Mouse (Mus musculus) midbrain, embryonic 10.5 days (tissue): ENCODE results near the gene Ssbp2. TPM values are rescaled to one million over a fixed set of nuclear protein-coding genes. Genes with fewer than 3 reads are reported as not detected.

Experiments used
- DNase-seq: peaks from one replicate; pipeline ENCODE4 v3.0.0-alpha.2; 2017; ENCODE audit warnings: low spot score
- H3K27ac ChIP-seq: fragments of 300-500 bp; sonication (generic); replicated peaks from 2 replicates; pipeline ENCODE4 v1.5.1; 2016; ENCODE audit warnings: mild to moderate bottlenecking
- H3K27me3 ChIP-seq: fragments of 300-500 bp; sonication (generic); 2 replicates; pipeline ENCODE4 v1.6.1; 2016; ENCODE audit warnings: low read depth, mild to moderate bottlenecking; ENCODE audit not compliant: poor library complexity, severe bottlenecking
- H3K36me3 ChIP-seq: fragments of 300-500 bp; sonication (generic); 2 replicates; pipeline ENCODE4 v1.6.1; 2016; ENCODE audit warnings: mild to moderate bottlenecking, moderate library complexity
- H3K4me1 ChIP-seq: fragments of 300-500 bp; sonication (generic); 2 replicates; pipeline ENCODE4 v1.6.1; 2016
- H3K4me3 ChIP-seq: fragments of 300-500 bp; sonication (generic); 2 replicates; pipeline ENCODE4 v1.5.1; 2016; ENCODE audit warnings: mild to moderate bottlenecking, moderate library complexity
- H3K9me3 ChIP-seq: fragments of 300-500 bp; sonication (generic); replicated peaks from 2 replicates; pipeline ENCODE4 v1.6.1; 2016; ENCODE audit warnings: mild to moderate bottlenecking
- WGBS: fragments of 180-500 bp; shearing (Covaris S2); methylation state at CpG from one replicate; pipeline ENCODE4 v1.1.7; 2016; 5-methylcytosine and 5-hydroxymethylcytosine counted together
- polyA plus RNA-seq: library from polyadenylated mRNA; unstranded; fragments of >200 nt; fragmentation: Nextera tagmentation; extraction: Ambion mirVana; gene quantifications from 2 replicates; pipeline ENCODE4 v1.2.1, GENCODE M21; 2016

Ssbp2 gene
- polyA plus RNA-seq, 1 experiment from 2014 or later: 148 TPM

DNA sequence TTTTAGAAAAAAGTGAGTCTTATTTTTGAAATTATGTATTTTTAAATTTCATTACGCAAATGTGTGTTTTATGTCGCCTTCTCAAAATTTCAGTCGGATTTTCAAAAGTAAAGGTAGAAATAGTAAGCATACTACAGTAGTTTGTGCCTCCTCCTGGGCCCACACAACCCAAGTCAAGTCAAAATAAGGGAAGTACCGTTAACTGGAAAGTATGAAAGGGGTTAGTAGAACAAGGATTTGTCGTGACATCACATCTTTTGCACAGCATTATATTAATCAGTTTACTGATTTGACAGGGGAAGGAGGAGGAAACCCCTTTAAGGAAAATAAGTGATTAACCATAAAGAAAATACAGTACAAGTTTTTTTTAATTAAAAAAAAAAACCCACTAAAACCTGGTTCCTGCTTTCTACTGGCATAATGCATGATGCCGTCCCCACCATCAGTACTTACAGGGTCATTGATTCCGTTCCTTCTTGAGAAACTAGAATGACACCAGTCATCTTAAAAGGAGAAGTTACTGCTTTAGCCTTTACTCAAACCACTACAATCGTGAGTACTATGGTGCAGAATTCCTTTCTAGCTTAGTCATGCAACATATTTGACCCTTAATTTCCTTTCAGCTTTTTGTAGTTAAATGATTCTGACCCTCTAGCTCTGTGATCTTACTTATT lies 220.8 kb downstream of the Ssbp2 start:
- H3K9me3 ChIP-seq: no peaks in the 10 kb centered on the region
- no peak overlapping the region for H3K4me3 ChIP-seq
- no peaks in the 10 kb centered on the region for H3K4me1 ChIP-seq
- 93% methylated on average over 8 of the region's 8 CpGs for WGBS
- H3K36me3 ChIP-seq: peaks cover 28% of the 10 kb centered on the region
- no peak overlapping the region for H3K27ac ChIP-seq
- no peak for DNase-seq
- no peaks in the 10 kb centered on the region for H3K27me3 ChIP-seq

GRCm38 (mm10) chr13:91681474-91681873 lies 221.4 kb downstream of the Ssbp2 start:
- no peaks in the 10 kb centered on the region for H3K9me3 ChIP-seq
- no peak for DNase-seq
- WGBS: 91% methylated on average over 3 of the region's 3 CpGs

GRCm38 (mm10) chr13:91690118-91690517 lies 230.0 kb downstream of the Ssbp2 start:
- Histone ChIP-seq H3K27me3 (no peaks in the 10 kb centered on the region), H3K4me1 (no peaks in the 10 kb centered on the region), H3K36me3 (peaks cover 28% of the 10 kb centered on the region), H3K4me3 (no peak overlapping the region), H3K27ac (no peak overlapping the region), H3K9me3 (0 out of 2 replicates have a peak, but pooled peaks cover 3% of the 10 kb centered on the region)
- 83% methylated on average over 5 of the region's 5 CpGs for WGBS
- no peak for DNase-seq

More at GRCm38 (mm10) chr13:91681474-91681873, 221.4 kb downstream of the Ssbp2 start:
- H3K4me1 ChIP-seq: no peaks in the 10 kb centered on the region
- H3K27ac ChIP-seq: no peak overlapping the region
- no peak overlapping the region for H3K4me3 ChIP-seq
- peaks cover 30% of the 10 kb centered on the region for H3K36me3 ChIP-seq
- H3K27me3 ChIP-seq: no peaks in the 10 kb centered on the region

DNA sequence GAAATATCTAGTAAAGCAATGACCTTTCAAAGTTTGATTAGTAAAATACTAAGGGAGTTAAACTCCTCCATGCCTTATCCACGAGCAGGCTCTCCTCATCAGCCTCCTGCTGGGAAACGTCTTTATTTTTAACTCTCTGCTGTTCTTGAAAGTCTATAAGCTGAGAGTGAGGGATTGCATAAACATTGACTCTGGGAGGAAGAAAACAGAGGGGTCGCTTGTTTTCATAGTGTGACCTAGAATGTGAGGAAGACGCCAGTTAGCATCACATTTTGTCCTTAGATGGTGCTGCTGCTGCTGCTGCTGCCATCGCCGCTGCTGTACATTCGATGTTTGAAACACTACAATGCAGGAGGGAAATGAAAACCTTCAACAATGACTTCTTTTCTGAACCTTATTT lies 233.5 kb downstream of the Ssbp2 start:
- Histone ChIP-seq H3K27me3 (no peaks in the 10 kb centered on the region), H3K4me3 (no peak overlapping the region), H3K27ac (no peak overlapping the region), H3K4me1 (no peaks in the 10 kb centered on the region), H3K36me3 (peaks cover 21% of the 10 kb centered on the region), H3K9me3 (no peaks in the 10 kb centered on the region)
- DNase-seq: no peak
- 58% methylated on average over 7 of the region's 7 CpGs for WGBS

GRCm38 (mm10) chr13:91695406-91695805 lies 235.3 kb downstream of the Ssbp2 start:
- Histone ChIP-seq H3K4me3 (no peak overlapping the region), H3K9me3 (no peaks in the 10 kb centered on the region), H3K36me3 (peaks cover 16% of the 10 kb centered on the region), H3K4me1 (no peaks in the 10 kb centered on the region), H3K27ac (no peak overlapping the region), H3K27me3 (no peaks in the 10 kb centered on the region)
- 87% methylated on average over 2 of the region's 2 CpGs for WGBS
- DNase-seq: no peak

DNA sequence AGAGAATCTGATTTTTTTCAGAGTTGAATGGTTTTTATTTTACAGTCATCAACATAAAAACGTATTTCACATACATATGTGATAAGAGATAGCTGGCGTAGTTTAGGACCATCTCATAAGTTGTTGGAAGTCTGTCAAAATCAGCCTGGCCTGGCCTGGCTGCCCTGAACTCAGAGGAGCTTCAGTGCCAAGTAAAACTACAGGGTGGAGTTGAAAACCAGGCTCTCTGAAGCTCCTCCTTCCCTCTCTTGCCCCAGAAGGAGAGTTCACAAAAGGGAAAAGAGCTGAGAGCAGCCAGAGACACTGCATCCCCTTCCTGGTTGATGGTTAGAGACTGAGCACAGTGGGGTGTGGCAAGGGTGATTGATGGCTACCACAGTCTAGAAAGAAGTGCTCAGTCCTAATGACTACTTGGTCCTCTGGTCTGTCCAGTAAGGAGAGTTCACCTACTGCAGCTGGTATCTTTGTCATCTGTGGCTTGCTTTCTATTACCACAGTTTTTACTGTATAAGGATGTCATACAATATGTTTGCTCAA lies 236.1 kb downstream of the Ssbp2 start:
- peaks cover 22% of the 10 kb centered on the region for H3K36me3 ChIP-seq
- DNase-seq: no peak
- 93% methylated on average over 2 of the region's 2 CpGs for WGBS
- H3K4me1 ChIP-seq: no peaks in the 10 kb centered on the region
- no peak overlapping the region for H3K27ac ChIP-seq
- no peaks in the 10 kb centered on the region for H3K9me3 ChIP-seq
- no peak overlapping the region for H3K4me3 ChIP-seq
- no peaks in the 10 kb centered on the region for H3K27me3 ChIP-seq

DNA sequence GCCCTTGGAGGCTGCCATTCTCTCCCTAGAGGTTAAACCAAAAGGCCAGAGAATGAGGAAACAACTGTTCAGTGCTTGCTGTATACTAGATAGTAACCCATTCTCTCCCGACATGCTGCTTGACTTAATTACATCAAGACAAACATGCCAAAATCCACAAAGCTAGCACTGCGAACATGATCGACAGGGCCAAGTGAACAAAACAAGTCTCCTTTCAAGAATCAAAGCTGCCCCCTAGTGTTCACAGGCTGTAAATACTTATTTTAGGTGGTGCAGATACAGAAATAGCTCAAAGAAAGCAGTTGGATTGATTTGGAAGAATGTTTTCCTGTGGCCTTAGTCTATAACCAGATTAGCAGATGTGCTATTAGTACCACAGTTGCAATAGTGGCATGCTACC lies 236.9 kb downstream of the Ssbp2 start:
- no peak for DNase-seq
- Histone ChIP-seq H3K4me1 (no peaks in the 10 kb centered on the region), H3K4me3 (no peak overlapping the region), H3K9me3 (no peaks in the 10 kb centered on the region), H3K27me3 (no peaks in the 10 kb centered on the region), H3K36me3 (peaks cover 26% of the 10 kb centered on the region), H3K27ac (no peak overlapping the region)
- 42% methylated on average over 3 of the region's 3 CpGs for WGBS

GRCm38 (mm10) chr13:91702337-91702736 lies 242.3 kb downstream of the Ssbp2 start:
- no peaks in the 10 kb centered on the region for H3K27me3 ChIP-seq
- no peak overlapping the region for H3K27ac ChIP-seq
- no peak overlapping the region for H3K4me3 ChIP-seq
- no peak for DNase-seq
- 87% methylated on average over 6 of the region's 6 CpGs for WGBS
- H3K36me3 ChIP-seq: peaks cover 35% of the 10 kb centered on the region
- no peaks in the 10 kb centered on the region for H3K9me3 ChIP-seq
- H3K4me1 ChIP-seq: no peaks in the 10 kb centered on the region

GRCm38 (mm10) chr13:91719487-91719886 lies 259.4 kb downstream of the Ssbp2 start:
- Histone ChIP-seq H3K36me3 (0 out of 2 replicates have a peak, but pooled peaks cover under 1% of the 10 kb centered on the region), H3K4me3 (no peak overlapping the region), H3K27ac (no peak overlapping the region), H3K27me3 (no peaks in the 10 kb centered on the region), H3K4me1 (no peaks in the 10 kb centered on the region), H3K9me3 (no peaks in the 10 kb centered on the region)
- DNase-seq: no peak
- 93% methylated on average over 6 of the region's 6 CpGs for WGBS

GRCm38 (mm10) chr13:91723108-91723735 lies 263.1 kb downstream of the Ssbp2 start:
- Histone ChIP-seq H3K4me3 (no peak overlapping the region), H3K36me3 (no peaks in the 10 kb centered on the region), H3K27ac (no peak overlapping the region), H3K27me3 (no peaks in the 10 kb centered on the region), H3K4me1 (no peaks in the 10 kb centered on the region), H3K9me3 (no peaks in the 10 kb centered on the region)
- DNase-seq: no peak
- 67% methylated on average over 8 of the region's 8 CpGs for WGBS

DNA sequence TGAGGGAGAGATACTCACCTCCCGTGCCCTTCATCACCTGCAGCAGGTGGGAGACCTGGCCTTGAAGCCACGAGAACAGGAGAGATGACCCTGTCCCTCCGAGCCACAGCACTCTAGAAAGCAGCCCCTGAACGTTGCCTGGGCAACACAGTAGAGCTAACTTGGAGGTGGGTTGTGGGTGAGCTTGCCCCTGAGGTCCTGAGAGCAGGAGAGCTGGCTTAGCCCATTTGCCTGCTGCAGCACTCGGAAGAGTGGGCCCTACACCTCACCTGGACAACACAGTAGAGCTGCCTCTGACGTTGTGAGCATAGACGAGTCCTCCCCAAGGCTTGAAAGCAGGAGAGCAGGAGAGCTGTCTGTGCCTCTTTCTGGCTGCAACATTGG lies 263.6 kb downstream of the Ssbp2 start:
- Histone ChIP-seq H3K4me3 (no peak overlapping the region), H3K27me3 (no peaks in the 10 kb centered on the region), H3K27ac (no peak overlapping the region), H3K36me3 (no peaks in the 10 kb centered on the region), H3K9me3 (no peaks in the 10 kb centered on the region), H3K4me1 (no peaks in the 10 kb centered on the region)
- WGBS: 82% methylated on average over 7 of the region's 7 CpGs
- DNase-seq: no peak

DNA sequence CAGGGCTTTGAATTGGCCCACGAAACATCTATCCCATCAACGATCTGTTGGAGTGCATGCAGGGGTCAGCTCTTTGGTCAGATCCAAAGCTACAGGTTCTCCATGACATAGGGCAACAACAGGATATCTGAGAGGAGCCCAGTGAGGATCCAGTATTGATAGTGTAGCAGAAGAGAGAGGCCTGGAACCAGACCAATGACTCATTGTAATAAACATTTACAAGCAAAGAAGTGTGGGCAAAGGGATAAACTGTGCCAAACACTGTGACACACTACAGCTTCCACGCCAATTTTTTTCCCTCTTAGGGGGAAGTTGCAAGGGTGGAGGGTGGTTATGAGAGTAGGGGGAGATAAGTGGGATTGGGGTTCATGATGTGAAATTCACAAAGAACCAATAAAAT lies 264.1 kb downstream of the Ssbp2 start:
- no peak for DNase-seq
- H3K4me1 ChIP-seq: no peaks in the 10 kb centered on the region
- H3K27me3 ChIP-seq: no peaks in the 10 kb centered on the region
- no peaks in the 10 kb centered on the region for H3K36me3 ChIP-seq
- 86% methylated on average over 3 of the region's 3 CpGs for WGBS
- no peaks in the 10 kb centered on the region for H3K9me3 ChIP-seq
- no peak overlapping the region for H3K27ac ChIP-seq
- H3K4me3 ChIP-seq: no peak overlapping the region

DNA sequence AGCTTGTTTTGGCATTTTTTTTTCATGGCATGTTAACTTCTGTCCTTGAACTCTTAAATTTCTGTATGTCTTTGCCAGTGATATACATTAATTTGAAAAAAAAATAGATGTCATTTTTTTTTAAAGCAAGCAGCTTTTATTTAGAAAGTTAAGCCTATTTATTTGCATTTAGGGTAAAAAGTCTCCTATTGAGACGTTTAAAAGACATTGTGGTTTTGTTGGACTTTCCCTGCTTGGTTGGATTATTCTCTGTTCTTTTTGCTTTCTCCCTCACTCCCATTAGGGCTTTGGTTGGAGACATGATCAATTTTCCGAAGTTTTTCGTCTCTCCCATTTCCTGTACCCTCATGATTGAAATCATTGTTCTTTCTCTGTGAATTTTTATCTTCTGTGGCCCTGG lies 265.0 kb downstream of the Ssbp2 start:
- no peak for DNase-seq
- Histone ChIP-seq H3K27me3 (no peaks in the 10 kb centered on the region), H3K9me3 (no peaks in the 10 kb centered on the region), H3K4me1 (no peaks in the 10 kb centered on the region), H3K36me3 (no peaks in the 10 kb centered on the region), H3K27ac (no peak overlapping the region), H3K4me3 (no peak overlapping the region)
- 88% methylated on average over 3 of the region's 3 CpGs for WGBS
